Mouse (Mus musculus): ENCODE results near the gene Tmem247.

GRCm38 (mm10) chr17:86964041-86964440 is 46.9 kb downstream of the Tmem247 start:
- no peak for TF ChIP-seq CTCF (IDR thresholded peaks at IDR 0.05; ENCODE audit: low read depth, low read length)
- no peak for TF ChIP-seq POLR2A (IDR thresholded peaks at IDR 0.05; ENCODE audit: borderline replicate concordance, low read depth, low read length)

Data from bone marrow macrophage, adult 2 months (primary cell).